30 mouse cellular contexts compared by ENCODE assay signal in the genomic region with DNA sequence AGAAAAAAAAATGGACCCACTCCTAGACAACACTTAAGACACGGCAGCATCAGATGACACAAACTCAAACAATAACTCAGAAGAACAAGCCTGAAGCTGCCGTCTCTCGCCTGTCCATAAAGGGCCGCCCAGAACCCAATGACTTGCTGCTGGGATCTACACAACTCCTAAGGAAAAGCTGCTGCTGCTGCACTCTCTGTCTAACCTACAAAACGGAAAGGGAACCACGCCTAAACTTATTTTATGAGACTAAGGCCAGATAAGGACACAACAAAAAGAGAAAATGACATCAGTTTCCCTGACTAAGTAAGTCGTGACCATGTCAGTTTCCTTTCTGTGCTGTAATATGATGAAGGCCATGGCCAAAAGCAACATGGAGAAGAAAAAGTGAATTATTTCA. TPM values are rescaled to one million over a fixed set of nuclear protein-coding genes. Genes with fewer than 3 reads are reported as not detected.
A peak's percentile ranks its signal among the peaks of the same experiment; 100 is the strongest.
DNase-seq lines count a peak whose midpoint lies in the region; ATAC-seq and TF ChIP-seq lines count a peak whose summit lies in the region.
"Had no signal": no experiment of that assay in that cellular context is flagged by ENCODE, and none has a peak within 500 bp of the region (broad histone marks: within the 10 kb centered on the region; RNA-seq: fewer than 3 reads in every experiment).

No protein-coding gene starts in this region.

- TF ChIP-seq CTCF in gastrocnemius, adult 2 months (IDR thresholded peaks at IDR 0.05) = no peak
- TF ChIP-seq CTCF in MEL (IDR thresholded peaks at IDR 0.05 in 2 of 3, conservative IDR thresholded peaks at IDR 0.05 in 1 of 3; ENCODE audit: control insufficient read depth in 1 of 3, insufficient read depth in 1 of 3, low read depth in 2 of 3, low read length in 3 of 3, poor library complexity in 1 of 3, severe bottlenecking in 1 of 3) = no peak

- H3K27me3 ChIP-seq in heart, embryonic 15.5 days = no peaks in the 10 kb centered on the region
- no peaks in the 10 kb centered on the region for H3K27me3 ChIP-seq in MEL (ENCODE audit: control insufficient read depth in 1 of 2, insufficient read depth in 2 of 2, low read length in 2 of 2)
- H3K27me3 ChIP-seq: embryonic facial prominence, embryonic 12.5 days; liver, embryonic 15.5 days; midbrain, embryonic 12.5 days; neural tube, embryonic 15.5 days had no signal

- WGBS in heart, embryonic 15.5 days = 72% methylated on average over 7 of the region's 7 CpGs
- WGBS in macrophage (ENCODE audit: missing documents) = 87% methylated on average over 7 of the region's 7 CpGs

- H3K9me3 ChIP-seq in heart, embryonic 15.5 days (replicated peaks) = no peaks in the 10 kb centered on the region
- H3K9me3 ChIP-seq in MEL (replicated peaks; ENCODE audit: insufficient read depth, low read length) = no peaks in the 10 kb centered on the region
- H3K9me3 ChIP-seq: embryonic facial prominence, embryonic 12.5 days; limb, embryonic 10.5 days; liver, embryonic 15.5 days; midbrain, embryonic 12.5 days; neural tube, embryonic 15.5 days had no signal

- 0 out of 2 replicates have a peak, but pooled peaks cover 1% of the 10 kb centered on the region for H3K79me2 ChIP-seq in MEL (ENCODE audit: control insufficient read depth, insufficient read depth, low read length, poor library complexity)
- H3K79me2 ChIP-seq in macrophage (ENCODE audit: inconsistent target) = no peaks in the 10 kb centered on the region

- peaks cover 28% of the 10 kb centered on the region for H3K36me3 ChIP-seq in heart, embryonic 15.5 days
- H3K36me3 ChIP-seq in MEL (ENCODE audit: control insufficient read depth in 1 of 2, insufficient read depth in 2 of 2, low read length in 2 of 2) (peaks cover 5 to 12% of the 10 kb centered on the region in 2 experiments), macrophage (ENCODE audit: inconsistent target) (peaks cover 4% of the 10 kb centered on the region; the same call in 1 of the 2 replicates)

- H3K4me2 ChIP-seq in heart, embryonic 15.5 days = no peak overlapping the region
- H3K4me2 ChIP-seq: embryonic facial prominence, embryonic 12.5 days; hindbrain, embryonic 14.5 days; liver, embryonic 15.5 days; midbrain, embryonic 12.5 days; neural tube, embryonic 15.5 days had no signal

- 0 out of 4 replicates have a peak, but pooled peaks of 1 of the 2 experiments have one; percentile 16 for TF ChIP-seq EP300 in MEL (IDR thresholded peaks at IDR 0.05; ENCODE audit: low read depth in 1 of 2, low read length in 2 of 2)

- peak overlapping the region; percentile 11; the same call in 1 of the 2 replicates for H3K4me3 ChIP-seq in gastrocnemius, adult 2 months
- no peak overlapping the region for H3K4me3 ChIP-seq in heart, embryonic 15.5 days
- peak overlapping the region in 1 of 2 experiments; percentile 36; a peak in 2 of 4 replicates for H3K4me3 ChIP-seq in MEL (ENCODE audit: control insufficient read depth in 1 of 2, insufficient read depth in 1 of 2, low read depth in 2 of 2, low read length in 2 of 2)
- no peak overlapping the region for H3K4me3 ChIP-seq in macrophage (ENCODE audit: inconsistent target)
- H3K4me3 ChIP-seq: embryonic facial prominence, embryonic 12.5 days; limb, embryonic 10.5 days; liver, embryonic 15.5 days; midbrain, embryonic 12.5 days; neural tube, embryonic 15.5 days had no signal

- DNase-seq in gastrocnemius, adult 2 months = no peak
- DNase-seq in gastrocnemius, adult 8-10 months (ENCODE audit: low spot score in 2 of 2) = no peak
- no peak for DNase-seq in heart, postnatal 36 days
- DNase-seq in MEL (ENCODE audit: low read depth, low spot score) = peak; percentile 60
- no peak for DNase-seq in testis, postnatal 10 days (ENCODE audit: low spot score)
- DNase-seq: adrenal gland, adult 2 months; cerebellum, adult 2 months; cerebellum, postnatal 25 days; gastrocnemius, postnatal 25 days; kidney, adult 18-20 months; kidney, postnatal 10 days; liver; spleen, adult 18-20 months had no signal

- intact Hi-C loops in gastrocnemius, adult 2 months (cut with DNase I) = no loop called here
- intact Hi-C loops in heart, postnatal 36 days (cut with DNase I) = loop anchor here (1.0 kb wide), 1 partner anchor 40 kb away; no protein-coding TSS in a partner anchor

- H3K9ac ChIP-seq in heart, embryonic 15.5 days = no peak overlapping the region
- no peak overlapping the region for H3K9ac ChIP-seq in MEL (ENCODE audit: control insufficient read depth, low read depth, low read length, poor library complexity, severe bottlenecking)
- H3K9ac ChIP-seq: embryonic facial prominence, embryonic 12.5 days; hindbrain, embryonic 14.5 days; liver, embryonic 15.5 days; midbrain, embryonic 12.5 days; neural tube, embryonic 15.5 days had no signal

- no peak for ATAC-seq in heart, embryonic 15.5 days (replicated peaks; ENCODE audit: insufficient number of reproducible peaks, insufficient read depth, low FRiP score, low read depth)
- ATAC-seq: inflammation-experienced regulatory T-cells, adult 6 months had no signal

- no peak for TF ChIP-seq POLR2A in MEL (IDR thresholded peaks at IDR 0.05; ENCODE audit: control insufficient read depth in 1 of 2, insufficient read depth in 1 of 2, low read depth in 1 of 2, low read length in 2 of 2, poor library complexity in 1 of 2)

- TF ChIP-seq RAD21 in MEL (IDR thresholded peaks at IDR 0.05; ENCODE audit: low read depth, low read length) = no peak

- 0 out of 2 replicates have a peak, but pooled peaks cover 2% of the 10 kb centered on the region for H3K4me1 ChIP-seq in heart, embryonic 15.5 days (replicated peaks)
- H3K4me1 ChIP-seq in MEL (ENCODE audit: control insufficient read depth in 1 of 2, insufficient read depth in 2 of 2, low read length in 2 of 2) = peaks cover 11 to 12% of the 10 kb centered on the region in 2 experiments
- H3K4me1 ChIP-seq: embryonic facial prominence, embryonic 12.5 days; limb, embryonic 10.5 days; liver, embryonic 15.5 days; midbrain, embryonic 12.5 days; neural tube, embryonic 15.5 days had no signal

- H3K27ac ChIP-seq in gastrocnemius, adult 2 months = peak overlapping the region; percentile 53; the same call in 1 of the 2 replicates
- H3K27ac ChIP-seq in heart, embryonic 15.5 days = 0 out of 2 replicates have a peak overlapping the region, but pooled peaks have one; percentile 17
- H3K27ac ChIP-seq in MEL (ENCODE audit: control insufficient read depth, low read depth, low read length) (peak overlapping the region; percentile 59), macrophage (peak overlapping the region; percentile 47; the same call in 1 of the 2 replicates)
- H3K27ac ChIP-seq: embryonic facial prominence, embryonic 12.5 days; hindbrain, embryonic 14.5 days; limb, embryonic 10.5 days; liver, embryonic 15.5 days; midbrain, embryonic 12.5 days; neural tube, embryonic 15.5 days had no signal

TF ChIP-seq in MEL, 35 proteins besides CTCF, POLR2A, EP300 and RAD21:
- TF ChIP-seq MEF2A (IDR thresholded peaks at IDR 0.05; ENCODE audit: extremely low read depth, insufficient replicate concordance, low read depth, low read length, poor library complexity, severe bottlenecking) (no peak), GATA1 (IDR thresholded peaks at IDR 0.05; ENCODE audit: low read depth, low read length) (0 out of 2 replicates have a peak, but pooled peaks have one; percentile 58), ETS1 (IDR thresholded peaks at IDR 0.05; ENCODE audit: low read depth, low read length) (peak; percentile 75), SIN3A (IDR thresholded peaks at IDR 0.05; ENCODE audit: low read length) (peak; percentile 13)

RNA-seq across cellular contexts. Expression of gene Gm17304, which starts 5.7 kb away (rescaled TPM):
- not detected for total RNA-seq in gastrocnemius, adult 2 months (2021)
- not detected for total RNA-seq in gastrocnemius, adult 8-10 months (2022)
- not detected in 2 replicates for polyA plus RNA-seq in heart, embryonic 15.5 days (2015; fragmentation: Nextera tagmentation; extraction: Ambion mirVana)
- total RNA-seq in heart, postnatal 36 days (2021) = not detected
- total RNA-seq in MEL (2012; rRNA removed) = not detected in 2 replicates
- not detected for polyA plus RNA-seq in MEL (2012; ENCODE audit: insufficient read depth in 1 of 2, insufficient read length in 2 of 2, low read depth in 1 of 2, low replicate concordance in 2 of 2, missing spikeins in 1 of 2)
- not detected for total RNA-seq in macrophage (2018; cell fraction: chromatin; rRNA removed)
- total RNA-seq in macrophage (2018; cell fraction: cytosol; rRNA removed) = not detected
- not detected for total RNA-seq in macrophage (2018; cell fraction: nucleus; rRNA removed)
- polyA plus RNA-seq in macrophage (2018) = not detected in 3 replicates
- total RNA-seq: adrenal gland, adult 2 months; adrenal gland, postnatal 4 days; ES-E14; gastrocnemius, postnatal 25 days; layer of hippocampus, adult 18-20 months; layer of hippocampus, postnatal 25 days had no signal
- polyA plus RNA-seq: adrenal gland, adult 2 months; cerebellum, adult 2 months; embryonic facial prominence, embryonic 12.5 days; forebrain, embryonic 11.5 days; heart, embryonic 14.5 days; hindbrain, embryonic 14.5 days; inflammation-experienced regulatory T-cells, adult 6 months; limb, embryonic 10.5 days; liver, embryonic 15.5 days; lung, embryonic 16.5 days; midbrain, embryonic 12.5 days; neural tube, embryonic 15.5 days; urinary bladder, adult 2 months had no signal
